Mouse (Mus musculus) MEL (cell line): ENCODE measurements around the gene Kcnip1. TPM values are rescaled to one million over a fixed set of nuclear protein-coding genes. Genes with fewer than 3 reads are reported as not detected.

Experiments used
- DNase-seq: peaks from one replicate; pipeline ENCODE4 v3.0.0; 2011; ENCODE audit warnings: low read depth, low spot score
- H3K27ac ChIP-seq: 2 replicates; pipeline ENCODE4 v1.5.1; 2012; ENCODE audit warnings: low read depth, mild to moderate bottlenecking, control low read depth, low read length, moderate library complexity; ENCODE audit not compliant: control insufficient read depth
- H3K27me3 ChIP-seq, 2 experiments: fragments of 150-350 bp in 1 of 2; sonication (generic) in 1 of 2; 2 replicates each; pipeline ENCODE4 v1.6.1; 2012; ENCODE audit warnings: low read length in 2 of 2, mild to moderate bottlenecking in 2 of 2, improper control_type of control experiment in 1 of 2, moderate library complexity in 1 of 2; ENCODE audit not compliant: insufficient read depth in 2 of 2, control insufficient read depth in 1 of 2
- H3K36me3 ChIP-seq, 2 experiments: 2 replicates each; pipeline ENCODE4 v1.6.1; 2012 to 2014; ENCODE audit warnings: low read length in 2 of 2, improper control_type of control experiment in 1 of 2, inconsistent platforms in 1 of 2, mild to moderate bottlenecking in 1 of 2; ENCODE audit not compliant: insufficient read depth in 2 of 2, control insufficient read depth in 1 of 2
- H3K4me1 ChIP-seq, 2 experiments: fragments of 150-350 bp in 1 of 2; sonication (generic) in 1 of 2; 2 replicates each; pipeline ENCODE4 v1.6.1; 2012; ENCODE audit warnings: low read length in 2 of 2, improper control_type of control experiment in 1 of 2, mild to moderate bottlenecking in 1 of 2; ENCODE audit not compliant: insufficient read depth in 2 of 2, control insufficient read depth in 1 of 2
- H3K4me3 ChIP-seq, 2 experiments: fragments of 150-350 bp in 1 of 2; sonication (generic) in 1 of 2; 2 replicates each; pipeline ENCODE4 v1.5.1; 2012; ENCODE audit warnings: low read depth in 2 of 2, low read length in 2 of 2, mild to moderate bottlenecking in 2 of 2, moderate library complexity in 2 of 2, control low read depth in 1 of 2, improper control_type of control experiment in 1 of 2; ENCODE audit not compliant: control insufficient read depth in 1 of 2, insufficient read depth in 1 of 2
- H3K79me2 ChIP-seq: 2 replicates; pipeline ENCODE4 v1.6.1; 2012; ENCODE audit warnings: mild to moderate bottlenecking, low read length, moderate library complexity; ENCODE audit not compliant: control insufficient read depth, poor library complexity, insufficient read depth
- H3K9ac ChIP-seq: 2 replicates; pipeline ENCODE4 v1.6.1; 2012; ENCODE audit warnings: low read depth, mild to moderate bottlenecking, control low read depth, low read length, moderate library complexity; ENCODE audit not compliant: control insufficient read depth, poor library complexity, severe bottlenecking
- H3K9me3 ChIP-seq: fragments of 150-350 bp; sonication (generic); replicated peaks from 2 replicates; pipeline ENCODE4 v1.6.1; 2012; ENCODE audit warnings: mild to moderate bottlenecking, low read length, improper control_type of control experiment, moderate library complexity; ENCODE audit not compliant: insufficient read depth
- BHLHE40 ChIP-seq: IDR thresholded peaks from 2 replicates; pipeline ENCODE4 v1.6.1; 2012; ENCODE audit warnings: low read depth, mild to moderate bottlenecking, inconsistent platforms, low read length, improper control_type of control experiment, borderline replicate concordance
- CHD1 ChIP-seq: IDR thresholded peaks from 2 replicates; pipeline ENCODE4 v1.6.1; 2012; ENCODE audit warnings: low read depth, mild to moderate bottlenecking, inconsistent platforms, low read length, improper control_type of control experiment
- E2F4 ChIP-seq: IDR thresholded peaks from 2 replicates; pipeline ENCODE4 v1.6.1; 2011; ENCODE audit warnings: low read depth, low read length, improper control_type of control experiment, borderline replicate concordance
- GABPA ChIP-seq: IDR thresholded peaks from 2 replicates; pipeline ENCODE4 v1.6.1; 2012; ENCODE audit warnings: low read depth, mild to moderate bottlenecking, inconsistent platforms, low read length, improper control_type of control experiment, moderate library complexity
- JUND ChIP-seq: IDR thresholded peaks from 2 replicates; pipeline ENCODE4 v1.6.1; 2011; ENCODE audit warnings: low read depth, mild to moderate bottlenecking, improper control_type of control experiment, low read length
- MYC ChIP-seq: IDR thresholded peaks from 2 replicates; pipeline ENCODE4 v1.6.1; 2011; ENCODE audit warnings: low read depth, mild to moderate bottlenecking, low read length, improper control_type of control experiment, moderate library complexity
- NRF1 ChIP-seq: IDR thresholded peaks from 2 replicates; pipeline ENCODE4 v1.6.1; 2014; ENCODE audit warnings: low read depth, mild to moderate bottlenecking, inconsistent platforms, low read length, improper control_type of control experiment, moderate library complexity; ENCODE audit not compliant: poor library complexity, insufficient read depth, severe bottlenecking
- POLR2A ChIP-seq, 2 experiments: IDR thresholded peaks; 2 replicates each; pipeline ENCODE4 v1.6.1; 2011 to 2012; ENCODE audit warnings: low read length in 2 of 2, mild to moderate bottlenecking in 2 of 2, control low read depth in 1 of 2, improper control_type of control experiment in 1 of 2, low read depth in 1 of 2, moderate library complexity in 1 of 2; ENCODE audit not compliant: control insufficient read depth in 1 of 2, insufficient read depth in 1 of 2, poor library complexity in 1 of 2
- POLR2AphosphoS2 ChIP-seq: IDR thresholded peaks from 2 replicates; pipeline ENCODE4 v1.6.1; 2011; ENCODE audit warnings: low read length, improper control_type of control experiment
- RCOR1 ChIP-seq: IDR thresholded peaks from 2 replicates; pipeline ENCODE4 v1.6.1; 2012; ENCODE audit warnings: low read depth, mild to moderate bottlenecking, inconsistent platforms, low read length, improper control_type of control experiment
- TCF12 ChIP-seq: IDR thresholded peaks from 2 replicates; pipeline ENCODE4 v1.6.1; 2014; ENCODE audit warnings: low read depth, mild to moderate bottlenecking, inconsistent platforms, low read length, improper control_type of control experiment, moderate library complexity
- UBTF ChIP-seq: IDR thresholded peaks from 2 replicates; pipeline ENCODE4 v1.6.1; 2012; ENCODE audit warnings: low read depth, mild to moderate bottlenecking, inconsistent platforms, low read length, improper control_type of control experiment, moderate library complexity, borderline replicate concordance; ENCODE audit not compliant: insufficient read depth
- USF1 ChIP-seq: IDR thresholded peaks from 2 replicates; pipeline ENCODE4 v1.6.1; 2014; ENCODE audit warnings: low read depth, mild to moderate bottlenecking, inconsistent platforms, low read length, improper control_type of control experiment, moderate library complexity
- ZC3H11A ChIP-seq: IDR thresholded peaks from 2 replicates; pipeline ENCODE4 v1.6.1; 2012; ENCODE audit warnings: low read depth, mild to moderate bottlenecking, inconsistent platforms, low read length, improper control_type of control experiment
- ZNF384 ChIP-seq: IDR thresholded peaks from 2 replicates; pipeline ENCODE4 v1.6.1; 2012; ENCODE audit warnings: low read depth, mild to moderate bottlenecking, inconsistent platforms, low read length, improper control_type of control experiment
- polyA plus RNA-seq, 2 experiments: library from polyadenylated mRNA; stranded (reverse) in 1 of 2; unstranded in 1 of 2; fragments of >175 nt in 1 of 2; fragments of >200 nt in 1 of 2; gene quantifications; 2 replicates each; pipeline versions ENCODE4 v1.2.1 to v1.2.4; 2012; ENCODE audit warnings: low replicate concordance in 2 of 2, low read depth in 1 of 2; ENCODE audit not compliant: insufficient read length in 2 of 2, insufficient read depth in 1 of 2, missing spikeins in 1 of 2
- total RNA-seq: library from RNA; depleted of rRNA; stranded (reverse); fragments of 300-350 nt; gene quantifications from 2 replicates; pipeline ENCODE4 v1.2.3, GENCODE M21; 2012

The Kcnip1 gene
- total and polyA plus RNA-seq, 3 experiments = 0.04 to 0.06 TPM; not detected in 1

GRCm38 (mm10) chr11:33700725-33701124, 292.2 kb downstream of the Kcnip1 start:
- Histone ChIP-seq H3K9ac (no peak overlapping the region), H3K27me3 (no peaks in the 10 kb centered on the region), H3K9me3 (no peaks in the 10 kb centered on the region), H3K36me3 (no peaks in the 10 kb centered on the region), H3K27ac (no peak overlapping the region), H3K79me2 (no peaks in the 10 kb centered on the region), H3K4me3 (no peak overlapping the region), H3K4me1 (no peaks in the 10 kb centered on the region)
- no peak for DNase-seq
- no peak for TF ChIP-seq JUND
- no peak for TF ChIP-seq ZC3H11A
- no peak for TF ChIP-seq POLR2A (IDR thresholded peaks at IDR 0.05; ENCODE audit: control insufficient read depth in 1 of 2, insufficient read depth in 1 of 2, low read depth in 1 of 2, low read length in 2 of 2, poor library complexity in 1 of 2)
- no peak for TF ChIP-seq GABPA
- TF ChIP-seq USF1 = no peak
- TF ChIP-seq BHLHE40 = no peak
- TF ChIP-seq TCF12 = no peak
- TF ChIP-seq ZNF384 = no peak

GRCm38 (mm10) chr11:33690181-33690580, 302.8 kb downstream of the Kcnip1 start:
- no peak for DNase-seq
- TF ChIP-seq MYC (no peak), RCOR1 (no peak), POLR2AphosphoS2 (no peak), E2F4 (no peak), CHD1 (no peak), UBTF (no peak)

GRCm38 (mm10) chr11:33685904-33686303, 307.0 kb downstream of the Kcnip1 start:
- Histone ChIP-seq H3K4me3 (no peak overlapping the region), H3K9me3 (no peaks in the 10 kb centered on the region), H3K27ac (no peak overlapping the region), H3K27me3 (no peaks in the 10 kb centered on the region; a peak in 2 of 4 replicates), H3K9ac (no peak overlapping the region), H3K4me1 (no peaks in the 10 kb centered on the region), H3K79me2 (no peaks in the 10 kb centered on the region), H3K36me3 (no peaks in the 10 kb centered on the region)
- TF ChIP-seq NRF1 = no peak
- no peak for DNase-seq

More at GRCm38 (mm10) chr11:33690181-33690580, 302.8 kb downstream of the Kcnip1 start:
- Histone ChIP-seq H3K79me2 (no peaks in the 10 kb centered on the region), H3K4me3 (no peak overlapping the region), H3K9ac (no peak overlapping the region), H3K9me3 (no peaks in the 10 kb centered on the region), H3K27me3 (peaks cover 0 to 2% of the 10 kb centered on the region in 2 experiments; a peak in 3 of 4 replicates), H3K27ac (no peak overlapping the region), H3K36me3 (no peaks in the 10 kb centered on the region), H3K4me1 (no peaks in the 10 kb centered on the region)
